In the genomic region with DNA sequence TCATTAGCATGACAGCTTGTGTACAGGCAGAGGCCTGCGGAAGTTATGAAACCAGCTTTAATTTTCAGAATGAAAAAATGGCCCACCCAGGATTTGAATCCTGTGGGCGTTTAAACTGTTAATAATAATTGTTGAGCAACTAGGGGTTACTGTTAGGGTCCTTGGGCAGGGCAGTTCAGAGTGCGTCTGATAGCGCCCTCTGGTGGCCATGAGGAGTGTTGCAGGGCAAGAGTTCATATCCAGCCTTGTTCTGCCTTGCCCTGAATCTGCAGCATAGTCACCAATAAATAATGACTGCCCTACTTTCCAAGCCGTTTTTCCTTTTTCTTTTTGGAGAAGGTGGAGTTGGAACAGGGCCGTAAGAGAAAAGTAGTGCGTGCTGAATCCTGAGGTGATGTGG, we compare ENCODE assay signal across 10 mouse cellular contexts. TPM values are rescaled to one million over a fixed set of nuclear protein-coding genes. Genes with fewer than 3 reads are reported as not detected.
DNase-seq lines count a peak whose midpoint lies in the region; ATAC-seq and TF ChIP-seq lines count a peak whose summit lies in the region.
"Had no signal": no experiment of that assay in that cellular context is flagged by ENCODE, and none has a peak within 500 bp of the region (broad histone marks: within the 10 kb centered on the region; RNA-seq: fewer than 3 reads in every experiment).

No protein-coding gene starts in this region.

- 20% methylated on average over 7 of the region's 7 CpGs for WGBS in intestine, postnatal 0 days
- 21% methylated on average over 7 of the region's 7 CpGs for WGBS in lung, embryonic 16.5 days

- H3K4me2 ChIP-seq in intestine, postnatal 0 days (replicated peaks; ENCODE audit: low read depth) = no peak overlapping the region
- no peak overlapping the region for H3K4me2 ChIP-seq in lung, embryonic 16.5 days (ENCODE audit: low read depth, low read length)

- peak; percentile 91 for TF ChIP-seq CTCF in intestine, postnatal 0 days (IDR thresholded peaks at IDR 0.05; ENCODE audit: low read depth)

- peak; percentile 24 for DNase-seq in ovary, postnatal 10 days (ENCODE audit: low spot score)
- no peak for DNase-seq in ovary, adult 18-20 months (ENCODE audit: low spot score)
- DNase-seq in adipocyte (ENCODE audit: low spot score) = peak; percentile 26
- DNase-seq in embryo, embryonic 11 days = peak; percentile 59
- DNase-seq in skeletal muscle tissue, adult 2 months (ENCODE audit: low read depth, low spot score) = peak; percentile 35
- DNase-seq in frontal cortex, postnatal 14 days (ENCODE audit: low spot score in 2 of 2) = no peak

- H3K4me1 ChIP-seq in intestine, postnatal 0 days (replicated peaks; ENCODE audit: control insufficient read depth, insufficient read depth, low read length) = no peaks in the 10 kb centered on the region
- no peaks in the 10 kb centered on the region for H3K4me1 ChIP-seq in lung, embryonic 16.5 days (replicated peaks; ENCODE audit: control insufficient read depth, insufficient read depth, low read length)

- H3K9me3 ChIP-seq in intestine, postnatal 0 days (ENCODE audit: control insufficient read depth) = no peaks in the 10 kb centered on the region
- no peaks in the 10 kb centered on the region for H3K9me3 ChIP-seq in lung, embryonic 16.5 days (ENCODE audit: control insufficient read depth, low read length)

- H3K27ac ChIP-seq in intestine, postnatal 0 days (ENCODE audit: low read depth, low read length) = no peak overlapping the region
- H3K27ac ChIP-seq in lung, embryonic 16.5 days (ENCODE audit: low read length) = no peak overlapping the region

- no peak overlapping the region for H3K4me3 ChIP-seq in intestine, postnatal 0 days (ENCODE audit: low read depth, low read length)
- H3K4me3 ChIP-seq in lung, embryonic 16.5 days (ENCODE audit: low read length) = no peak overlapping the region

- no peaks in the 10 kb centered on the region for H3K36me3 ChIP-seq in intestine, postnatal 0 days (ENCODE audit: control insufficient read depth, insufficient read depth)
- no peaks in the 10 kb centered on the region for H3K36me3 ChIP-seq in lung, embryonic 16.5 days (ENCODE audit: control insufficient read depth, insufficient read depth, low read length)

- no peaks in the 10 kb centered on the region for H3K27me3 ChIP-seq in intestine, postnatal 0 days (replicated peaks; ENCODE audit: control insufficient read depth, insufficient read depth, low read length)
- H3K27me3 ChIP-seq in lung, embryonic 16.5 days (ENCODE audit: control insufficient read depth, insufficient read depth, low read depth, low read length) = no peaks in the 10 kb centered on the region

- no peak for ATAC-seq in intestine, postnatal 0 days
- ATAC-seq in lung, embryonic 16.5 days (ENCODE audit: low read depth) = peak; percentile 26; the same call in 1 of the 2 replicates

- H3K9ac ChIP-seq in intestine, postnatal 0 days (ENCODE audit: low read depth, low read length) = no peak overlapping the region
- H3K9ac ChIP-seq in lung, embryonic 16.5 days (ENCODE audit: low read length) = no peak overlapping the region

RNA-seq across cellular contexts. Expression of gene Lypd3, which starts 17.3 kb away (rescaled TPM):
- polyA plus RNA-seq in intestine, postnatal 0 days (2015; fragmentation: Nextera tagmentation; extraction: Ambion mirVana) = 0.13 and 0.17 TPM in 2 replicates
- polyA plus RNA-seq in lung, embryonic 16.5 days (2015; fragmentation: Nextera tagmentation; extraction: Ambion mirVana) = 0.26 and 0.92 TPM in 2 replicates
- polyA plus RNA-seq: heart, embryonic 14.5 days had no signal

RNA-seq across cellular contexts. Expression of gene Tex101, which starts 22.8 kb away (rescaled TPM):
- polyA plus RNA-seq in intestine, postnatal 0 days (2015; fragmentation: Nextera tagmentation; extraction: Ambion mirVana) = not detected in 2 replicates
- not detected in 2 replicates for polyA plus RNA-seq in lung, embryonic 16.5 days (2015; fragmentation: Nextera tagmentation; extraction: Ambion mirVana)
- polyA plus RNA-seq: heart, embryonic 14.5 days; neural tube, embryonic 14.5 days had no signal

RNA-seq across cellular contexts. Expression of gene Phldb3, which starts 43.1 kb away (rescaled TPM):
- 0.65 and 0.85 TPM in 2 replicates for polyA plus RNA-seq in intestine, postnatal 0 days (2015; fragmentation: Nextera tagmentation; extraction: Ambion mirVana)
- 0.15 and 0.21 TPM in 2 replicates for polyA plus RNA-seq in lung, embryonic 16.5 days (2015; fragmentation: Nextera tagmentation; extraction: Ambion mirVana)
- polyA plus RNA-seq: heart, embryonic 14.5 days; neural tube, embryonic 14.5 days had no signal

RNA-seq across cellular contexts. Expression of gene BC049730, which starts 55.4 kb away (rescaled TPM):
- not detected in 2 replicates for polyA plus RNA-seq in intestine, postnatal 0 days (2015; fragmentation: Nextera tagmentation; extraction: Ambion mirVana)
- not detected in 2 replicates for polyA plus RNA-seq in lung, embryonic 16.5 days (2015; fragmentation: Nextera tagmentation; extraction: Ambion mirVana)
- polyA plus RNA-seq: heart, embryonic 14.5 days; neural tube, embryonic 14.5 days had no signal

Comparison
In these comparisons a context has a peak if more than half of its experiments do, and no peak if none do; other contexts are left out.
1. DNase-seq: peak in ovary, postnatal 10 days (single experiment), adipocyte (single experiment), embryo, embryonic 11 days (single experiment) and skeletal muscle tissue, adult 2 months (single experiment); none in ovary, adult 18-20 months (single experiment) and frontal cortex, postnatal 14 days (0 of 2).